Mouse (Mus musculus): Measurements from ENCODE around the gene Ror2. TPM values are rescaled to one million over a fixed set of nuclear protein-coding genes. Genes with fewer than 3 reads are reported as not detected.

Ror2 gene
- polyA plus RNA-seq, 1 experiment from 2014 or later, result 6.9 TPM

- ATAC-seq (ENCODE audit: low FRiP score, low TSS enrichment), result peak; percentile 43; the same call in 1 of the 2 replicates
- Histone ChIP-seq H3K36me3 (ENCODE audit: control insufficient read depth, insufficient read depth, low read length) (peaks cover 2% of the 10 kb centered on the region; the same call in 1 of the 2 replicates), H3K27ac (replicated peaks) (no peak overlapping the region), H3K9me3 (ENCODE audit: control insufficient read depth, low read length) (no peaks in the 10 kb centered on the region), H3K9ac (ENCODE audit: low read length) (no peak overlapping the region), H3K4me1 (replicated peaks; ENCODE audit: control insufficient read depth, insufficient read depth) (no peaks in the 10 kb centered on the region), H3K27me3 (ENCODE audit: control insufficient read depth, insufficient read depth, low read length) (no peaks in the 10 kb centered on the region), H3K4me3 (ENCODE audit: low read depth, low read length) (no peak overlapping the region), H3K4me2 (replicated peaks; ENCODE audit: low read depth) (no peak overlapping the region)
- DNase-seq (ENCODE audit: low spot score), result peak; percentile 78
- no peak for TF ChIP-seq EP300 (optimal IDR thresholded peaks at IDR 0.05)
- TF ChIP-seq CTCF (IDR thresholded peaks at IDR 0.05; ENCODE audit: low read depth), result peak; percentile 95
- 20% methylated on average over 10 of the region's 10 CpGs for WGBS
Measured at GRCm38 (mm10) chr13:53119586-53120426, 166.1 kb downstream of the Ror2 start.

GRCm38 (mm10) chr13:53118398-53118797 lies 167.5 kb downstream of the Ror2 start:
- peaks cover 2% of the 10 kb centered on the region; the same call in 1 of the 2 replicates for H3K36me3 ChIP-seq (ENCODE audit: control insufficient read depth, insufficient read depth, low read length)

GRCm38 (mm10) chr13:53117921-53118320 lies 168.0 kb downstream of the Ror2 start:
- Histone ChIP-seq H3K9ac (ENCODE audit: low read length) (no peak overlapping the region), H3K4me3 (ENCODE audit: low read depth, low read length) (no peak overlapping the region), H3K4me1 (replicated peaks; ENCODE audit: control insufficient read depth, insufficient read depth) (no peaks in the 10 kb centered on the region), H3K4me2 (replicated peaks; ENCODE audit: low read depth) (no peak overlapping the region), H3K27ac (replicated peaks) (no peak overlapping the region), H3K27me3 (ENCODE audit: control insufficient read depth, insufficient read depth, low read length) (no peaks in the 10 kb centered on the region), H3K9me3 (ENCODE audit: control insufficient read depth, low read length) (no peaks in the 10 kb centered on the region), H3K36me3 (ENCODE audit: control insufficient read depth, insufficient read depth, low read length) (peaks cover 2% of the 10 kb centered on the region; the same call in 1 of the 2 replicates)
- WGBS, result 84% methylated on average over 7 of the region's 7 CpGs
- TF ChIP-seq EP300 (optimal IDR thresholded peaks at IDR 0.05), result no peak
- TF ChIP-seq CTCF (IDR thresholded peaks at IDR 0.05; ENCODE audit: low read depth), result no peak
- DNase-seq (ENCODE audit: low spot score) (no peak), ATAC-seq (ENCODE audit: low FRiP score, low TSS enrichment) (no peak)

More at GRCm38 (mm10) chr13:53118398-53118797, 167.5 kb downstream of the Ror2 start:
- Histone ChIP-seq H3K9me3 (ENCODE audit: control insufficient read depth, low read length) (no peaks in the 10 kb centered on the region), H3K9ac (ENCODE audit: low read length) (no peak overlapping the region), H3K4me3 (ENCODE audit: low read depth, low read length) (no peak overlapping the region), H3K4me2 (replicated peaks; ENCODE audit: low read depth) (no peak overlapping the region), H3K27ac (replicated peaks) (no peak overlapping the region), H3K4me1 (replicated peaks; ENCODE audit: control insufficient read depth, insufficient read depth) (no peaks in the 10 kb centered on the region), H3K27me3 (ENCODE audit: control insufficient read depth, insufficient read depth, low read length) (no peaks in the 10 kb centered on the region)
- no peak for ATAC-seq (ENCODE audit: low FRiP score, low TSS enrichment)
- TF ChIP-seq EP300 (optimal IDR thresholded peaks at IDR 0.05) (no peak), CTCF (IDR thresholded peaks at IDR 0.05; ENCODE audit: low read depth) (peak; percentile 68)
- peak; percentile 45 for DNase-seq (ENCODE audit: low spot score)
- WGBS, result 88% methylated on average over 13 of the region's 13 CpGs

GRCm38 (mm10) chr13:53110249-53110578 lies 175.7 kb downstream of the Ror2 start:
- Histone ChIP-seq H3K4me1 (replicated peaks; ENCODE audit: control insufficient read depth, insufficient read depth) (no peaks in the 10 kb centered on the region), H3K27ac (replicated peaks) (no peak overlapping the region), H3K4me3 (ENCODE audit: low read depth, low read length) (no peak overlapping the region), H3K4me2 (replicated peaks; ENCODE audit: low read depth) (no peak overlapping the region), H3K27me3 (ENCODE audit: control insufficient read depth, insufficient read depth, low read length) (no peaks in the 10 kb centered on the region), H3K9me3 (ENCODE audit: control insufficient read depth, low read length) (no peaks in the 10 kb centered on the region), H3K36me3 (ENCODE audit: control insufficient read depth, insufficient read depth, low read length) (no peaks in the 10 kb centered on the region), H3K9ac (ENCODE audit: low read length) (no peak overlapping the region)
- DNase-seq (ENCODE audit: low spot score) (no peak), ATAC-seq (ENCODE audit: low FRiP score, low TSS enrichment) (peak; percentile 35; the same call in 1 of the 2 replicates)
- 90% methylated on average over 16 of the region's 16 CpGs for WGBS
- TF ChIP-seq EP300 (optimal IDR thresholded peaks at IDR 0.05), result no peak
- no peak for TF ChIP-seq CTCF (IDR thresholded peaks at IDR 0.05; ENCODE audit: low read depth)

- Histone ChIP-seq H3K4me2 (replicated peaks; ENCODE audit: low read depth) (no peak overlapping the region), H3K27me3 (ENCODE audit: control insufficient read depth, insufficient read depth, low read length) (no peaks in the 10 kb centered on the region), H3K9ac (ENCODE audit: low read length) (no peak overlapping the region), H3K4me3 (ENCODE audit: low read depth, low read length) (no peak overlapping the region), H3K9me3 (ENCODE audit: control insufficient read depth, low read length) (no peaks in the 10 kb centered on the region), H3K4me1 (replicated peaks; ENCODE audit: control insufficient read depth, insufficient read depth) (no peaks in the 10 kb centered on the region), H3K27ac (replicated peaks) (no peak overlapping the region), H3K36me3 (ENCODE audit: control insufficient read depth, insufficient read depth, low read length) (no peaks in the 10 kb centered on the region)
- ATAC-seq (ENCODE audit: low FRiP score, low TSS enrichment), result peak; percentile 90
- WGBS, result 26% methylated on average over 17 of the region's 17 CpGs
- peak; percentile 96 for DNase-seq (ENCODE audit: low spot score)
- TF ChIP-seq CTCF (IDR thresholded peaks at IDR 0.05; ENCODE audit: low read depth) (peak; percentile 99), EP300 (optimal IDR thresholded peaks at IDR 0.05) (no peak)
Measured at GRCm38 (mm10) chr13:53109560-53110248, 176.2 kb downstream of the Ror2 start.

GRCm38 (mm10) chr13:53106676-53107075 lies 179.2 kb downstream of the Ror2 start:
- Histone ChIP-seq H3K27me3 (ENCODE audit: control insufficient read depth, insufficient read depth, low read length) (no peaks in the 10 kb centered on the region), H3K4me3 (ENCODE audit: low read depth, low read length) (no peak overlapping the region), H3K4me2 (replicated peaks; ENCODE audit: low read depth) (no peak overlapping the region), H3K27ac (replicated peaks) (no peak overlapping the region), H3K36me3 (ENCODE audit: control insufficient read depth, insufficient read depth, low read length) (no peaks in the 10 kb centered on the region), H3K4me1 (replicated peaks; ENCODE audit: control insufficient read depth, insufficient read depth) (no peaks in the 10 kb centered on the region), H3K9me3 (ENCODE audit: control insufficient read depth, low read length) (no peaks in the 10 kb centered on the region), H3K9ac (ENCODE audit: low read length) (no peak overlapping the region)
- ATAC-seq (ENCODE audit: low FRiP score, low TSS enrichment) (no peak), DNase-seq (ENCODE audit: low spot score) (no peak)
- TF ChIP-seq CTCF (IDR thresholded peaks at IDR 0.05; ENCODE audit: low read depth), result no peak
- TF ChIP-seq EP300 (optimal IDR thresholded peaks at IDR 0.05), result no peak
- WGBS, result 85% methylated on average over 13 of the region's 13 CpGs
